Mouse (Mus musculus) heart, postnatal 36 days (tissue): ENCODE measurements around the gene Gla. TPM values are rescaled to one million over a fixed set of nuclear protein-coding genes. Genes with fewer than 3 reads are reported as not detected.
"Not testable (repeated sequence)": the region's sequence is repeated elsewhere in the genome, so short reads cannot be mapped to it uniquely, and the experiment has no call there.

ENCODE experiments used
- DNase-seq, 2 experiments: peaks; one replicate each; pipeline ENCODE4 v3.0.0; 2021 to 2022
- intact Hi-C: fragments of 180-260 bp; cut with DNase I; formaldehyde crosslinking; loops from one replicate; pipeline ENCODE4 v1.15.1; 2025
- total RNA-seq, 2 experiments: library from RNA; stranded (reverse); gene quantifications; 2 replicates each; pipeline ENCODE4 v1.2.3; 2021

Gla gene
- total RNA-seq, 2 experiments from 2014 or later, result 1.4 to 1.9 TPM

DNA sequence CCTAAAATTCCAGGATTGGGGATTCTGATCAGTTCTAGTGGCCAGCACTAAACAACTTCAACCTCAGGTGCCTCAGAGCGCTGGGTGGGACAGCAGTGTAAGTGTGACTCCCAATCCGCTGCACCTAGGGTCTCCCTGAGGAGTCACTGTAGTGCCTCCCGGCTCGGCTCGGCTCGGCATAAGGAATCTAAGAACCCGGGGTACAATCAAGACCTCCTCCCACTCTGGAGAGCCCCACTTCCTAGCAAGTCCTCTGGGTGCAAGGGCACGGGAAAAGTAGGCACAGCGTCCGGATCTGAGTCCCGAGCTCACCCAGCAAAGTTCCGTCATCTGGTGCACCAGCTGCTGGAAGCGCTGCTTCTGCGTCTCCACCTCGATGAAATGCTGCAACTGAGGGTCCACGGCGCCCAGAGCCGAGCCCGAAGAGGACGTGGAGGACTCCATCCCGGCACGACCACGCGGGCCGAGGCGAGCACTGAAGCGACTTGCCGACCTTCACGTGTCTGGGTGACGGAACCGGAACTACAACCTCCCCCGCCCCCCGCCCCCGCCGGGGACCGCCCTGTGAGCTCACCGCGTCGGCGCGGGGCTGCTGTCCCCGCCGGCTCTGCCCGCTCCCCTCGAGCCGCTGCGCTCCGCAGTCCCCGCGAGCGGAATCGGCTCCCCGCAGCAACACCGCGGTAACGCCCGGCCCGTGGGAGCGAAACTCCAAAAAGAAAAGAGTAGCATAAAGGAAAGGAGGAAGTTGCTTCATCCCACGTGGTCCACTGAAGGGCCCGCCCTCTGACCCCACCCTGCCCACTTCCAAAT lies 59.6 kb downstream of the Gla start, which contains the start of gene Timm8a1:
TSS of gene Timm8a1 (minus strand) at position 721 of the 810 bp plus-strand sequence.
- intact Hi-C loops, result loop anchor here (5.0 kb wide), 1 partner anchor 46 kb away; the partner anchor contains the start of gene Rpl36a
- peak; percentile 52 to 77 for DNase-seq

DNA sequence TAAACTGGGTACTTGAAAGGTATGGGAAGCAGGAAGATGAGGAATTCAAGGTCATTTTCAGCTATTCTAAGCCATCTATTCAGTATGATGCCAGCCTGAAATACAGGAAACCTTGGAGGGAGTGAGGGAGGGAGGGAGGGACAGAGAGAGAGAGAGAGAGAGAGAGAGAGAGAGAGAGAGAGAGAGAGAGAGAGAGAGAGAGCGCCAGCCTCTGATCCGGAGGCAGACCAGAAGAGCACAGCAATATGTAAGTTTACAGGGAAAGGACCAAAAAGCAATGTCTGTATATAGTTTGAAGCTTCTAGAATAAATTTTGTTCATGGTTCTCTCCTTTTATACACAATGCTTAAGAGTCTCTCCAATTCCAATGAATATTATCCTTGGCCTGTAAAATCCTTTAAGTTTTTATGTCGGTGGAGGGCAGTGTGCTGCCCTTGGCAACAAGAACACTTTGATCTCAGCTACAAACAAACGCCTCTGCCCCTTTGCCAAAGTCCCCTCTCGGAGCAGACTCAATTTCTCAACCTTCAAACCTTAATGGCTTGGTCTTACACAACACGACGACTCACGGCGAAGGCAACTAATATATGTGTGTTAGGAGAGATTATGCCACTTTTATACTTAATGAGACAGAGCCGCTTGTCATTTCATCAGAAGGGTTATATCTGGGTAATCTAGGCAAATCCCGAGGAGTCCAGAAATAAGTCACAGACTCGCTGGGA lies 60.4 kb downstream of the Gla start:
- intact Hi-C loops, result loop anchor here (5.0 kb wide), 1 partner anchor 47 kb away; the partner anchor contains the start of gene Rpl36a
- peak in 1 of 2 experiments; percentile 1 for DNase-seq

DNA sequence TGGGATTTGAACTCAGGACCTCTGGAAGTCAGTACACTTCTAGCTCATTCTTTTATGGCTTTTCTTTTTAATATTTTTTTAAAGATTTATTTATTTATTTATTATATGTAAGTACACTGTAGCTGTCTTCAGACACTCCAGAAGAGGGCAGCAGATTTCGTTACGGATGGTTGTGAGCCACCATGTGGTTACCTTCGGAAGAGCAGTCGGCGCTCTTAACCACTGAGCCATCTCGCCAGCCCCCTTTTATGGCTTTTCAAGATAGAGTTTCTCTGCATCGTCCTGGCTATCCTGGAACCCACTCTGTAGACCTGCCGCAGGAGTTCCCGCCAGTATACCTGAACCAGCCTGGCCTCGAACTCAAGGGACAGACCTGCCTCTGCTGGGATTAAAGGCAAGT lies 61.1 kb downstream of the Gla start:
- intact Hi-C loops, result loop anchor here (5.0 kb wide), 1 partner anchor 48 kb away; the partner anchor contains the start of gene Rpl36a
- DNase-seq, result not testable (repeated sequence)

Other genes starting within 250 kb of the Gla start
- under 1 TPM; 0.22 to 0.27 TPM for gene Drp2, start 196.6 kb downstream of the Gla start, total RNA-seq
- not detected for gene Taf7l, start 124.6 kb downstream of the Gla start, total RNA-seq
- 10 to 100 TPM; 20.7 to 20.8 TPM for gene Timm8a1, start 59.3 kb downstream of the Gla start, total RNA-seq
- 1 to 10 TPM; 1.1 to 1.3 TPM for gene Btk, start 17.6 kb downstream of the Gla start, total RNA-seq
- 100 to 1,000 TPM in 1 of 2 experiments, 10 to 100 TPM in 1; 99.3 to 127 TPM for gene Rpl36a, start 15.5 kb downstream of the Gla start, total RNA-seq
- gene Hnrnph2, start 54 bp upstream of the Gla start, total RNA-seq, result 10 to 100 TPM; 66.8 to 71.8 TPM
- gene Armcx4, start 85.4 kb upstream of the Gla start, total RNA-seq, result 1 to 10 TPM; 7.6 to 8.8 TPM
- gene Armcx1, start 116.8 kb upstream of the Gla start, total RNA-seq, result 1 to 10 TPM; 4.9 to 6.4 TPM
- gene Armcx6, start 150.3 kb upstream of the Gla start, total RNA-seq, result 1 to 10 TPM in 1 of 2 experiments, under 1 TPM in 1; 0.60 to 1.1 TPM
- gene Armcx3, start 155.5 kb upstream of the Gla start, total RNA-seq, result 10 to 100 TPM; 18.6 to 19.3 TPM
- 1 to 10 TPM; 6.7 to 7.4 TPM for gene Armcx2, start 208.1 kb upstream of the Gla start, total RNA-seq